Mouse (Mus musculus) midbrain, embryonic 16.5 days (tissue): Measurements from ENCODE around the gene 4922502D21Rik. TPM values are rescaled to one million over a fixed set of nuclear protein-coding genes. Genes with fewer than 3 reads are reported as not detected.

ENCODE experiments used
- ATAC-seq: fragments of 200-750 bp; cut with Nextera tagmentation; 2 replicates; pipeline ENCODE4 v1.8.0; 2017; ENCODE audit warnings: moderate TSS enrichment
- H3K27ac ChIP-seq: fragments of 300-500 bp; sonication (generic); 2 replicates; pipeline ENCODE4 v1.5.1; 2014; ENCODE audit warnings: mild to moderate bottlenecking, low read length, mixed read lengths
- H3K27me3 ChIP-seq: fragments of 300-500 bp; sonication (generic); 2 replicates; pipeline ENCODE4 v1.6.1; 2014; ENCODE audit warnings: low read depth, low read length, mixed read lengths; ENCODE audit not compliant: control insufficient read depth, insufficient read depth
- H3K36me3 ChIP-seq: fragments of 300-500 bp; sonication (generic); 2 replicates; pipeline ENCODE4 v1.6.1; 2014; ENCODE audit warnings: mild to moderate bottlenecking, low read length, moderate library complexity, mixed read lengths; ENCODE audit not compliant: control insufficient read depth, insufficient read depth
- H3K4me1 ChIP-seq: fragments of 300-500 bp; sonication (generic); 2 replicates; pipeline ENCODE4 v1.6.1; 2014; ENCODE audit warnings: mild to moderate bottlenecking, low read length, mixed read lengths; ENCODE audit not compliant: control insufficient read depth, insufficient read depth
- H3K4me2 ChIP-seq: fragments of 300-500 bp; sonication (generic); 2 replicates; pipeline ENCODE4 v1.6.1; 2014; ENCODE audit warnings: mild to moderate bottlenecking, low read length, mixed read lengths
- H3K4me3 ChIP-seq: fragments of 300-500 bp; sonication (generic); 2 replicates; pipeline ENCODE4 v1.5.1; 2014; ENCODE audit warnings: low read depth, mild to moderate bottlenecking, low read length, moderate library complexity, mixed read lengths
- H3K9ac ChIP-seq: fragments of 300-500 bp; sonication (generic); 2 replicates; pipeline ENCODE4 v1.6.1; 2014; ENCODE audit warnings: low read depth, low read length, mixed read lengths
- H3K9me3 ChIP-seq: fragments of 300-500 bp; sonication (generic); replicated peaks from 2 replicates; pipeline ENCODE4 v1.6.1; 2014; ENCODE audit warnings: mild to moderate bottlenecking, low read length, mixed read lengths; ENCODE audit not compliant: control insufficient read depth, poor library complexity, severe bottlenecking
- WGBS: fragments of 180-500 bp; shearing (Covaris S2); extraction: QIAGEN DNeasy Blood & Tissue Kit; methylation state at CpG from one replicate; pipeline ENCODE4 v1.1.7; 2014; 5-methylcytosine and 5-hydroxymethylcytosine counted together
- polyA plus RNA-seq: library from polyadenylated mRNA; unstranded; fragments of >200 nt; fragmentation: Nextera tagmentation; extraction: Ambion mirVana; gene quantifications from 2 replicates; pipeline ENCODE4 v1.2.1, GENCODE M21; 2015

4922502D21Rik gene
- polyA plus RNA-seq, 1 experiment from 2014 or later = not detected

DNA sequence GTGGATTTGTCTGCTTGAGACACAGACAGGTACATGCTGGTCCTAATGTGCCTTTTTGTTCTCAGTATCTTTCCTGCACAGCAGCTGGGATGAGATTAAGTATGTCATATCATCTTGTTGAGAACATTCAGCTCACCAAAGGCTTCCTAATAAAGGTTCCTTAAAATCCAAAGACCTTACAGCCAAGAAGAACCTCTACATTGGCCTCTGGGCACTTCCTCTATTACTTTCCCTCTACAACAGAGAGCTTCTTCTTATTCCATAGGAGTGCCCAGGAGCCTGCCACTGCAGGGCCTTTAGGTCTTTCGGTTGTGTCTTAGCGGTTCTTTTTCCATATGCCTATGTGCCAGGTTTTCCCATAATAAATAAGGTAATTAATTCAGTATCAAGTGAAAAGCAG, 55.1 kb downstream of the 4922502D21Rik start:
- H3K36me3 ChIP-seq = no peaks in the 10 kb centered on the region
- no peaks in the 10 kb centered on the region for H3K4me1 ChIP-seq
- H3K4me3 ChIP-seq = no peak overlapping the region
- H3K9me3 ChIP-seq = no peaks in the 10 kb centered on the region
- H3K9ac ChIP-seq = no peak overlapping the region
- no peak for ATAC-seq
- no peak overlapping the region for H3K4me2 ChIP-seq
- no peak overlapping the region for H3K27ac ChIP-seq
- 86% methylated on average over 2 of the region's 2 CpGs for WGBS
- H3K27me3 ChIP-seq = no peaks in the 10 kb centered on the region

DNA sequence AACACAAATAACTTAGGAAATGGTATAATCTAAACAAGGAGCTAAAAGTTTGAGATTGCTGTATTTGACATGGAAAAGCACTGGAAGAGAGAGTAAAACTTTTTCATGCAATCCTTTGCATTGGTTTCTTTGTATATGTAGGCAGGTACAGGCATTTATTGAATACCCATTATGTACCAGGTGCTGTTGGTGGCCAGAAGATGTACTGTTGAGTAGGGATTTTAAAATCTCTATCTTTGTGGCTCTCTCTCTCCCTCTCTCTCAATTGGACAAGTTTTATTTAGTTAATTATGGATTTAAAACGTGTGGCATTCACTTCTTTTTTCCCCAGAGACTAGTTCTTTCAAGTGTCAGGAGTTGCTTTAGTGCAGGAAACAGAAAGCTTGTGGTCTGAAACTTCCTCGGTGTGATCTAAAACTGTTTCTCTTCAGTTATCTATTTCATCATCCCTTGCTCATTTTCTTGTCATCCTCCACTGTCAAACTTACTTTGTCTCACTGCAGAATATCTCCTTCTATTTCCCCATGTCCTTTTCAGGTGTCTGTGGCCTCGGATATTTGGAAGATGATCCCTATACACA, 55.9 kb downstream of the 4922502D21Rik start:
- Histone ChIP-seq H3K4me3 (no peak overlapping the region), H3K27me3 (no peaks in the 10 kb centered on the region), H3K9ac (no peak overlapping the region), H3K27ac (no peak overlapping the region), H3K9me3 (no peaks in the 10 kb centered on the region), H3K36me3 (no peaks in the 10 kb centered on the region), H3K4me1 (no peaks in the 10 kb centered on the region), H3K4me2 (no peak overlapping the region)
- no peak for ATAC-seq
- 64% methylated on average over 3 of the region's 3 CpGs for WGBS

- no peaks in the 10 kb centered on the region for H3K36me3 ChIP-seq
- WGBS = 79% methylated on average over 9 of the region's 9 CpGs
Observed at GRCm38 (mm10) chr6:129275220-129275619, 56.4 kb downstream of the 4922502D21Rik start, which contains the start of gene Cd69. Cd69 (minus strand) TSS chr6:129275436.

GRCm38 (mm10) chr6:129274476-129274875, 57.1 kb downstream of the 4922502D21Rik start:
- no peaks in the 10 kb centered on the region for H3K9me3 ChIP-seq
- no peaks in the 10 kb centered on the region for H3K36me3 ChIP-seq
- H3K4me2 ChIP-seq = no peak overlapping the region
- no peak overlapping the region for H3K27ac ChIP-seq
- H3K4me3 ChIP-seq = no peak overlapping the region
- no peak overlapping the region for H3K9ac ChIP-seq
- no peak for ATAC-seq
- H3K27me3 ChIP-seq = no peaks in the 10 kb centered on the region
- 82% methylated on average over 2 of the region's 2 CpGs for WGBS
- no peaks in the 10 kb centered on the region for H3K4me1 ChIP-seq

More at GRCm38 (mm10) chr6:129275220-129275619, 56.4 kb downstream of the 4922502D21Rik start, which contains the start of gene Cd69:
- no peak within 1 kb of the TSS for H3K4me2 ChIP-seq
- H3K27me3 ChIP-seq = no peaks in the 10 kb centered on the region
- no peaks in the 10 kb centered on the region for H3K4me1 ChIP-seq
- H3K9ac ChIP-seq = no peak within 1 kb of the TSS
- no peak within 1 kb of the TSS for H3K27ac ChIP-seq
- no peak for ATAC-seq
- H3K4me3 ChIP-seq = no peak within 1 kb of the TSS
- H3K9me3 ChIP-seq = no peaks in the 10 kb centered on the region

DNA sequence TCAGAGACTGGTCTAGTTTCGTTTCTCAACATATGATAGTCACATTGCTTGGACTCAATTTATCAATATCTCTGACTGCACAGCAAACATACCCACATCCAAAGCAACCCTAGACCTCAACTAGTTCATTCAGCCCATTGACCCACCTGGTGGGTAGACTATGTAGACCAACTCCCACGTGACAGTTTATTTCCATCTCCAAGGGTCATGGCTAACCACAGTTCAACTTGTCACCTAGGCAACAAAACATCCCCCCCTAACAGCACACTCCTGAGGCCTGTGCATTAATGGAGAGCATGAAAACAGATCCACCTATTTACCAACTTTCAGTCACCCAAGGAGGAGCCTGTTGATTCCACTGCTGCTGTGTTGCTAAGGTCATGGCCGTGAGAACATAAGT, 57.9 kb downstream of the 4922502D21Rik start:
- ATAC-seq = no peak
- H3K27me3 ChIP-seq = no peaks in the 10 kb centered on the region
- H3K4me1 ChIP-seq = no peaks in the 10 kb centered on the region
- H3K4me3 ChIP-seq = no peak overlapping the region
- no peak overlapping the region for H3K4me2 ChIP-seq
- H3K36me3 ChIP-seq = no peaks in the 10 kb centered on the region
- WGBS = 86% methylated on average over 3 of the region's 3 CpGs
- H3K9ac ChIP-seq = no peak overlapping the region
- H3K9me3 ChIP-seq = no peaks in the 10 kb centered on the region
- H3K27ac ChIP-seq = no peak overlapping the region

Other genes with a start within 250 kb of the 4922502D21Rik start
- not detected in 2 replicates for gene Clec2e, start 230.9 kb downstream of the 4922502D21Rik start, polyA plus RNA-seq
- gene Clec2d, start 151.2 kb downstream of the 4922502D21Rik start, polyA plus RNA-seq = not detected in 2 replicates
- gene Cd69, start 56.4 kb downstream of the 4922502D21Rik start, polyA plus RNA-seq = not detected in 2 replicates
- gene Clec12a, start 10.9 kb upstream of the 4922502D21Rik start, polyA plus RNA-seq = 0.28 and 0.40 TPM in 2 replicates
- gene Clec12b, start 54.1 kb upstream of the 4922502D21Rik start, polyA plus RNA-seq = 0.45 TPM in 1 of 2 replicates, not detected in the other
- gene Clec1b, start 65.5 kb upstream of the 4922502D21Rik start, polyA plus RNA-seq = 0.34 and 0.65 TPM in 2 replicates
- gene Clec9a, start 77.1 kb upstream of the 4922502D21Rik start, polyA plus RNA-seq = 0.45 and 0.47 TPM in 2 replicates
- 1.6 and 2.1 TPM in 2 replicates for gene Clec1a, start 120.2 kb upstream of the 4922502D21Rik start, polyA plus RNA-seq
- not detected in 2 replicates for gene Olr1, start 175.4 kb upstream of the 4922502D21Rik start, polyA plus RNA-seq
- not detected in 2 replicates for gene Tmem52b, start 180.8 kb upstream of the 4922502D21Rik start, polyA plus RNA-seq
- gene Gabarapl1, start 201.4 kb upstream of the 4922502D21Rik start, polyA plus RNA-seq = 226 and 237 TPM in 2 replicates
- not detected in 2 replicates for gene Klre1, start 246.1 kb upstream of the 4922502D21Rik start, polyA plus RNA-seq